Mouse (Mus musculus) kidney, adult 2 months (tissue): ENCODE data around the gene 5330417C22Rik.

ENCODE experiments used
- CTCF ChIP-seq: fragments of 200-500 bp; conservative IDR thresholded peaks from 2 replicates; pipeline ENCODE4 v1.5.1; 2011; ENCODE audit warnings: low read depth, mild to moderate bottlenecking, control low read depth, low read length, moderate library complexity, mixed read lengths; ENCODE audit not compliant: insufficient read depth, insufficient read length
- POLR2A ChIP-seq: fragments of 200-500 bp; IDR thresholded peaks from one replicate; pipeline ENCODE4 v1.6.1; 2011; ENCODE audit warnings: low read depth, low read length, control low read depth

DNA sequence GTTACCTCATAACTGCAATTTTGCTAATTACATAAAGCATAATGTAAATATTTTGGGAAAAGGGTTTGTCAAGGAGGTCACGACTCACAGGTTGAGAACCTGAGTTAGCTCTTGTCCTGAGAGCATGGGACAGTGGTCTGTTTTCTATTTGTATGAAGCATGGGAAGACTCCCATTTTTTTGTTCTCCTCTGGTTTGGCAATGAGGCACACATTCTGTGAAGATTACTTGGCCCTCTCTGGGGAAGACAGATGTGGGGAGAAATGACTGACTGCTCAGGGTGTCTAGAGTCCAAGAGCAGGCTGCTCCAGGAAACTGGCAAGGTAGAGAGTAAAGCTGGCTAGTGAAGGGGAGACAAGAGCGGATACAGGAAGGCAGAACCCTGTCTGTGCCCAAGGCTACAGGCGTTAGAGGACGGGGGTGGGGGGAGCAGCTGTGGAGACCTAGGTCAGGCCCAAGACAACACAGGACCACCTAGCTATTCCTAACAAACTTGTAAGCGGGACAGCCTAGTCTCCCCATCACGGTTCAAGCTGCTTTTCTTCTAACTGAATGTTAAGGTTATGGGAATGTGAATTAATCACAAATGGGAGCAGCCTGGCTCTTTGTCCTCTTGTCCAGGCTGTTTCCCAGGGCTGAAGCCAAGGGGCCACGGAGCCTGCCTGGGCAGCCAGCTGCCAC lies 111.3 kb downstream of the 5330417C22Rik start:
- TF ChIP-seq POLR2A (no peak), CTCF (no peak)
